Mouse (Mus musculus) bone marrow, adult 2 months (tissue): Measurements from ENCODE around the gene Rgs17. TPM values are rescaled to one million over a fixed set of nuclear protein-coding genes. Genes with fewer than 3 reads are reported as not detected.
"Not testable (repeated sequence)": the region's sequence is repeated elsewhere in the genome, so short reads cannot be mapped to it uniquely, and the experiment has no call there.

Experiments used
- H3K27ac ChIP-seq: fragments of 200-500 bp; 2 replicates; pipeline ENCODE4 v1.5.1; 2012; ENCODE audit warnings: low read depth, mild to moderate bottlenecking, control low read depth, inconsistent platforms, low read length; ENCODE audit not compliant: control insufficient read depth, poor library complexity, insufficient read depth
- H3K4me1 ChIP-seq: fragments of 200-500 bp; 2 replicates; pipeline ENCODE4 v1.6.1; 2011; ENCODE audit warnings: low read length; ENCODE audit not compliant: control insufficient read depth, insufficient read depth
- H3K4me3 ChIP-seq: fragments of 200-500 bp; replicated peaks from 2 replicates; pipeline ENCODE3; 2011; ENCODE audit warnings: mild to moderate bottlenecking, low read depth, low read length, control low read depth; ENCODE audit not compliant: control insufficient read depth
- CTCF ChIP-seq: fragments of 200-500 bp; IDR thresholded peaks from 2 replicates; pipeline ENCODE4 v1.5.1; 2011; ENCODE audit warnings: low read length, control low read depth; ENCODE audit not compliant: control insufficient read depth, insufficient read depth
- POLR2A ChIP-seq: fragments of 200-500 bp; IDR thresholded peaks from 2 replicates; pipeline ENCODE4 v1.6.1; 2011; ENCODE audit warnings: low read depth, mild to moderate bottlenecking, control low read depth, low read length, borderline replicate concordance; ENCODE audit not compliant: control insufficient read depth
- WGBS: fragments of 180-500 bp; shearing (Covaris S2); methylation state at CpG from one replicate; pipeline ENCODE4 v1.1.7; 2018; 5-methylcytosine and 5-hydroxymethylcytosine counted together
- polyA plus RNA-seq: library from polyadenylated mRNA; stranded (reverse); fragments of >200 nt; gene quantifications from 2 replicates; pipeline ENCODE4 v1.2.4, GENCODE M21; 2011; ENCODE audit warnings: low replicate concordance; ENCODE audit not compliant: missing spikeins, insufficient read depth, insufficient read length

The Rgs17 gene
- polyA plus RNA-seq, result not detected in 2 replicates

DNA sequence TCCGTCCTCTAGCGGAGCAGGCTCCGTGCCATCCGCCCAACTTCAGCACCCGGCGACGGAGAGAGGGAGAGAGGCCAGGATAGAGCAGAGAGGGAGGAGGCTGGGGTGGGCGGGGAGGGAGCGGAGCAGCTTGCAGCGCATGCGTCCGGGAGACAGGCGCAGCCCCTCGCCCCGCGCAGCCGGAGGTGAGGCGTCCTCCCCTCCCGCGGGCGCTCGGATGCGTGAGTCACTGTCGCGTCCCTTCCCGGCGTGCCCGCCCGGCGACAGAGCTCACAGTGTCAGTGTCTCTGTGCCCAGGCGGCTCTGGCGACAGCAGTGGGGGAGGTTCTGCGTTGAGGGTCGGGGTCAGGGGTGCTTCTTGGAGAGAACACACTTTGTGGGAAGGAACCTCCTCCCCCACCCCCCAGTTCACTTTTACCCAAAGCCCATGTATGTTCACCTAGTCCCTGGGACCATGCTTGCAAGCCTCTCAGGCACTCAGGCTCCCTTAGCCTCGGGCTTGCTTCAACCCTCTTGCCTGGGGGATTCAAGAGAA is at the start of gene Rgs17:
TSS of gene Rgs17 (minus strand) at position 107 of the 535 bp plus-strand sequence.
- Histone ChIP-seq H3K4me1 (no peaks in the 10 kb centered on the region), H3K27ac (no peak within 1 kb of the TSS), H3K4me3 (no peak within 1 kb of the TSS)
- 1% methylated on average over 33 of the region's 35 CpGs for WGBS
- TF ChIP-seq POLR2A (no peak), CTCF (no peak)

DNA sequence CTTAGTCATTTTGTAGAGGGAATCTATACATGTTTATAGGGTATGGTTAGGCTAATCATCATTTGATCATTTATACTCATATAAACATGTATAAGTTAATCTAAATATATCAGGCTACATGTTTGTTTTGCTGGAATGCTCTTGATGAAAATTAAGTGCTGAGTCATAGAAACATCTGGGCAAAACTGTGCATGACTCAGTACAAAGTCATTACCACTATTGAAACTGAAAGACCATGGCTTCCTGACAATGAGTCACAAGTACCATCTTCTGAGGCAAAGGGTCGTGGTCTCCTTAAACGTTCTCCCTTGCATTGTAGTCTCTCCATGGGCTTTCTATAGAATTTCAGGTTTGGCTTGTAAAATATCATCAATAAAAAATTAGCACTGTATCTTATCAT is 45.5 kb upstream of the Rgs17 start:
- no peak for TF ChIP-seq POLR2A
- no peak for TF ChIP-seq CTCF
- H3K4me3 ChIP-seq, result no peak overlapping the region
- no peaks in the 10 kb centered on the region for H3K4me1 ChIP-seq
- H3K27ac ChIP-seq, result no peak overlapping the region
- WGBS, result 38% methylated on average over 2 of the region's 2 CpGs

- not testable (repeated sequence) for H3K4me1 ChIP-seq, H3K4me3 ChIP-seq, H3K27ac ChIP-seq
These were observed 31.6 kb upstream of the Rgs17 start for GRCm38 (mm10) chr10:5953787-5954186.

DNA sequence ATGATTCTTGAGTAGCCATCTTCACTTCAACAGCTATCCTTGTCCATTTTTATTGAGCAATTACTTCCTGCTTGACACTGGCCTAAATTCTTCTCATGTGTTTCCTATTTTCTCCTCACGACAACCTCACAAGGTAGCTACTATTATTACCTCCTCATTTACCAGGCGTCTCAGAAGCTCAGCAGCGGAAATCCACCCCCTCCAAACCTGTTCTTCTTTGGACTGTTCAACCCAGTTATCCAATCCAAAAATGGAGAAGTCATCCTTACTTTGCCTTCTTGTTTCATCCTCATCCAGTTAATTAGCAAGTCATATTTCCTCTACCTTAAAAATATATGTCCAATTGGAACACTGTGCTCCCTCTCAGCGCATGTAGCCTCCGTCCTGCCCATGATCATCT is 2.1 kb upstream of the Rgs17 start:
- H3K4me1 ChIP-seq, result no peaks in the 10 kb centered on the region
- H3K27ac ChIP-seq, result no peak overlapping the region
- TF ChIP-seq CTCF (no peak), POLR2A (no peak)
- WGBS, result 69% methylated on average over 5 of the region's 5 CpGs
- no peak overlapping the region for H3K4me3 ChIP-seq

DNA sequence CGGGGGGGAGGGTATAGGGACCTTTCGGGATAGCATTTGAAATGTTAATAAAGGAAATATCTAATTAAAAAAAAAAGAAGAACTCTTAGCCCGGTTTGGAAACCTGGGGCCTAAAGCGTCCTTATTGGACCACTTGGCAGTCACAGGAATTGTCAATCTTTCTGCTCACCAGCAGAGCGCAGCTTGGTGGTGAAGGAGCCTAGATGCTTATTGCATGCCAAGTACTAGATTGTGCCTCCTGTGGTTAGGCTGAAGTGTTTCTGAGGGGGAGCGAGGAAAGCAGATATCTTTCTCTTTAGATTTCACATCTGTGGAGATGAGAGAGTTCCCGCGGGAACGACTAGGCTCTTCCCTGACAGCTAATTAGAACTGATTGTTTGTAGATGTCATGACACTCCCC is 896 bp upstream of the Rgs17 start:
- TF ChIP-seq CTCF (no peak), POLR2A (no peak)
- H3K4me1 ChIP-seq, result no peaks in the 10 kb centered on the region
- no peak overlapping the region for H3K4me3 ChIP-seq
- 23% methylated on average over 9 of the region's 9 CpGs for WGBS
- H3K27ac ChIP-seq, result no peak overlapping the region

DNA sequence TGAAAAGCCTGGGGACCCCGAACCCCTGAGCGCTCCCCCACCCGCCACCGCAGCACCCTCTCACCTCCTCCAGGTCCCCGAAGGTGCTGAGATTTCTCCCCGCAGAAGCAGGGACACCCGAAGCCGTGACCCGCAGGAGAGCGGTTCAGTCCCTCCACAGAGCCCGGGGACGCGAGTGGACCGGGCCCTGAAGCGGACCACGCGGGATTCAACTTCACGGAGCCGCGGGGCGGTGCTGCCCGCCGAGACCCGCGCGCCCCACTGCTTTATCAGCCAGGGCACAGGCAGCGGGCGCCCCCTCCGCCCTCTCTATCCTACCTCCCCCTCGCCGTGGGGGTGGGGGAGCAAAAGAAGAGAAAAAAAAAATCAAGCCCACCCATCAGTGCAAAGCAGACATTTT is 429 bp downstream of the Rgs17 start:
- H3K4me3 ChIP-seq, result no peak overlapping the region
- no peaks in the 10 kb centered on the region for H3K4me1 ChIP-seq
- TF ChIP-seq POLR2A, result no peak
- no peak for TF ChIP-seq CTCF
- 5% methylated on average over 31 of the region's 31 CpGs for WGBS
- no peak overlapping the region for H3K27ac ChIP-seq

GRCm38 (mm10) chr10:5921031-5921551 is 1.1 kb downstream of the Rgs17 start:
- no peak overlapping the region for H3K27ac ChIP-seq
- no peak for TF ChIP-seq POLR2A
- no peak for TF ChIP-seq CTCF
- WGBS, result 4% methylated on average over 12 of the region's 12 CpGs
- no peaks in the 10 kb centered on the region for H3K4me1 ChIP-seq
- no peak overlapping the region for H3K4me3 ChIP-seq

DNA sequence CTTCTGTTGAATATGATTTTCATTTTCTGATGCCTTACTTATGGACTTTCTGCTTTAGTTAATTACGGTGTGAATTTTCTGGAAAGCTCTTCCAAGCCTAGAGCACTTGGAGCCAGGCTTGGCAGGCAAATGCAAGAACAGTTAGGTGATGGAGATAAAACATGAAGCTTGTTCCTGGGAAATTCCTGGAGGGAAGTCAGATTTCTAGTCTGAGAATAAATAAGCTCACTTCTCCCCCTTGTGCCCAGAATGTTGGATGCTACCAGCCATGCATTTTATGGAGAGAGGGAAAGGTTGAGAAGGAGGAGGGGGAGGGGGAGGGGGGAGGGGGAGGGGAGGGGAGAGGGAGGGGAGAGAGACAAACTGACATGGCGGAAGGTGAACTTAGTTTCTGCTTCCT is 17.8 kb downstream of the Rgs17 start:
- TF ChIP-seq POLR2A (no peak), CTCF (no peak)
- no peaks in the 10 kb centered on the region for H3K4me1 ChIP-seq
- 69% methylated on average over 2 of the region's 2 CpGs for WGBS
- H3K27ac ChIP-seq, result no peak overlapping the region
- H3K4me3 ChIP-seq, result no peak overlapping the region

DNA sequence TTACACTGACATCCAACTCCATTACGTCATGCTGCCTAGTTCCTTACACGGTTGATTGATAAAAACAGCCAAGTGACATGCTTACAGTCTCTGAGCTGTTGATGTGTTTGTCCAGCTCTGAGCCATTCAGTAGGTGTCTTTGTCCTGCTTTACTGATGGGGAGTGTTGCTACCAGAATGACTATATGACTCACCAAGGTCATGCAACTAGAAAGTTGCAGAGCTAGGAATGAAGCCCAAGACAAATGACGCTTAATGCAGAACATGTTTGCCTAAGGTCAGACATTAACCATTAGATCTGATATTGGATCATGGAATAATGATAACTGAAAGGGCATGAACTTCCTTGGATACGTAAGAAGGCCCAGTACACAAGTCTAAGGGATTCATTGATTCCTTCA is 20.4 kb downstream of the Rgs17 start:
- 81% methylated on average over 4 of the region's 4 CpGs for WGBS
- Histone ChIP-seq H3K4me1 (no peaks in the 10 kb centered on the region), H3K4me3 (no peak overlapping the region), H3K27ac (no peak overlapping the region)
- TF ChIP-seq CTCF, result no peak
- no peak for TF ChIP-seq POLR2A
